Mouse (Mus musculus) cerebellum, adult 11 months (tissue): Measurements from ENCODE around the gene Eapp.
"Not testable (repeated sequence)": the region's sequence is repeated elsewhere in the genome, so short reads cannot be mapped to it uniquely, and the experiment has no call there.

Experiments used
- DNase-seq: peaks from one replicate; pipeline ENCODE4 v3.0.0; 2022

The Eapp gene

DNA sequence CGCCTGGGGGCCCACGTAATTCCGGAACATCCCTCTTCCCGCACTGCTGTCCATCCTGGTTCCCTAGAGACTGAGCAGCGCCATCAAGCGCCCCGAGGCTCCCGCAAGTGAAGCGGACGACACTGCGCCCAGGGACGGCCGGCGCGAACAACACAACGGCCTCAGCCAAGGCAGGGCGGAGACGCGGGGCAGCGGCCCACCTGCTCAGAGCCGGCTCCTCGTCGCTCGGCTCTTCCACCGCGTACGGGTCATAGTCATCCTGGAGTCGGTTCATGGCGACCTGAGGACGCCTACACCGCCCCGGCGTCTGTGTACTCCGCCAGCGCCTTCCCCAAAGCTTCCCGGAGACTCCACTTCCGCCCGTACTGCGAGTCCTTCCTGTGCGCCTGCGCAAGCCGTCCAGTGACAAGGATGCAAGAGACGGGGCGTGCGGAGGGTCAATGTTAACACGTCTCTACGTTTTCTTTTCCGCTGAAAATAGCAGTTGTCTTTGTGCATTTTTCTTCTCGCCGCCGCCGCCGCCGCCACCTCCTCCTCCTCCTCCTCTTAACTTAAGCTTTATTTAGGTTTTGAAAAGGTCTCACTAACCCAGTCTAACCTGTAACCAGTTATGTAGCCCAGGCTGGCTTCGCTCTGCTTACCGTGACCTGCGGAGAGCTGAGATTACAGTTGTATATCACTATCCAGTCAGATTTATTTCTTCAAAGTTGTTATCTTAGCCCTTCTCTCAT, at the start of gene Eapp:
Gene Eapp, minus strand, starts transcription at position 387 of the 731 bp plus-strand sequence.
- DNase-seq, result peak; percentile 94

- DNase-seq, result peak; percentile 38
Observed at GRCm38 (mm10) chr12:54738661-54739243, 43.1 kb upstream of the Eapp start.

GRCm38 (mm10) chr12:54737891-54738660, 42.4 kb upstream of the Eapp start:
- not testable (repeated sequence) for DNase-seq

DNA sequence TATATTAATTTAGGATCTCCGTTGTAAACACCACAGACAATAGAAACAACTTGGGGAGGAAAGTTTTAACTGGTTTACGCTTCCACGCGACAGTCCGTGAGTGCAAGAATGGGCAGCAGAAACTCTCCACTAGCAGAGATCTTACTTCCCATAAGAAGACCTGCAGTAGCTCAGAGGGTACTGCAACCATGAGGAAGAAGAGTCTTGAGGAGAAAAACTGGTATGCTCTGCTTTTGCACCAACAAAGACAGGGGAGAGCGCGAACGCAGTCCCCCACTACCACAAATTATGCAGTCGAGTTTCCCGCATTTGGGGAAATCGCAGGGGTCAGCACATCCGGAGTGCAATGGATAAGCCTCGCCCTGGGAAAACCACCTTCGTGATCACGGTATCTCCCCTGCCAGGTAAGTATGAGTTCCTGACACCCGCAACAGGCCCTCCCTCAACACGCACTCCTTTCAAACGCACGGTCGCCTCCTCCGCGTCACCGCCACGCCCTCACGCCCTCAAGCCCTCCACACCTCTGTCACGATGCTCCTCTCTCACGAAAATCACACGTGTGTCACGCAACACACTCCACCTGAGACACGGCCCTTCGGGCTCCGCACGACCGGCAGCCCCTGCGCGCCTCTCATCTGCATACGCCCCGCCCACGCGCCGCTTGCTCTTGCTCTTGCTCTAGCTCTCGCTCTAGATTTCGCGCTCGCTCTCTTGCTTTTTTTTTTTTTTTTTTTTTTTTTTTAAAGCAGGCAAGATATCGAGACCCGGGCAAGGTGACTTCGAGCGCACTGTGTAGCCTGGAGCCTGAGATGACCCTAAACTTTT, 38.8 kb upstream of the Eapp start:
- DNase-seq, result not testable (repeated sequence)

DNA sequence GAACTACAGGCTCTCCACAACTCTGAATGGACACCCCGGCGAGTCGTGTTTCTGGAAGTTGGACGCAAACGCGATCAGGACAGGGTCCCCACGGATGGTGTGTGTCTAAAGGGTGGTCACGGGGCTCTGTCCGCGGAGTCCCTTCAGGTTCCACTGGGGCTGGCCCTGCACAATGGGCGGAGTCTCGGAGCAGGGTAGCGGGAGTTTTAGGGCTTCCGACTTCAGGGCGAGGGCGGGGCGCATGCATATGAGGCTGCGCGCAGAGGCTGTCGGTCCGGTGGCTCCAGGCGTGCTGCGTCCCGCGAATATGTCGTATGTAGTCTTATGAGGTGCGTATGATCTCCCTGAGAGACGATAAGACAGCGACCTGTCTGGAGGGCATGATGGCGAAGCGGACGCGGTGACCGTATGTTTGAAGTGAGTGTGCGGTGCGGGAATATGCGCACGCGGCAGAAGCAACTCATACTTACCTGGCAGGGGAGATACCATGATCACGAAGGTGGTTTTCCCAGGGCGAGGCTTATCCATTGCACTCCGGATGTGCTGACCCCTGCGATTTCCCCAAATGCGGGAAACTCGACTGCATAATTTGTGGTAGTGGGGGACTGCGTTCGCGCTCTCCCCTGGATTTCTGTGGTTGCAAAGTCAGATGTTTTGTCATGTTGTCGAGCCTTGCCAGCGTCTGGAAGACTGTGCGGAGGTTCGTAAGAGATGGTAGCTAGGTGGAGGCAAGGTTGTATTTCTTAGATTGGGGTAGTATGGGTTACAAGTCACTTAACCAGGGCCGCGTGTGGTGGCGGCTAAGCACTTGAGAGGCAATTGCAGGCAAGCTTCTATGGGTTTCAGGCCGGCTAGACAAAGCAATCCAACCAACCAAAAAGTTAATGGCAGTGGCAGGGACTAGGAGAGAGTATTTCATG, 33.7 kb upstream of the Eapp start:
- not testable (repeated sequence) for DNase-seq

DNA sequence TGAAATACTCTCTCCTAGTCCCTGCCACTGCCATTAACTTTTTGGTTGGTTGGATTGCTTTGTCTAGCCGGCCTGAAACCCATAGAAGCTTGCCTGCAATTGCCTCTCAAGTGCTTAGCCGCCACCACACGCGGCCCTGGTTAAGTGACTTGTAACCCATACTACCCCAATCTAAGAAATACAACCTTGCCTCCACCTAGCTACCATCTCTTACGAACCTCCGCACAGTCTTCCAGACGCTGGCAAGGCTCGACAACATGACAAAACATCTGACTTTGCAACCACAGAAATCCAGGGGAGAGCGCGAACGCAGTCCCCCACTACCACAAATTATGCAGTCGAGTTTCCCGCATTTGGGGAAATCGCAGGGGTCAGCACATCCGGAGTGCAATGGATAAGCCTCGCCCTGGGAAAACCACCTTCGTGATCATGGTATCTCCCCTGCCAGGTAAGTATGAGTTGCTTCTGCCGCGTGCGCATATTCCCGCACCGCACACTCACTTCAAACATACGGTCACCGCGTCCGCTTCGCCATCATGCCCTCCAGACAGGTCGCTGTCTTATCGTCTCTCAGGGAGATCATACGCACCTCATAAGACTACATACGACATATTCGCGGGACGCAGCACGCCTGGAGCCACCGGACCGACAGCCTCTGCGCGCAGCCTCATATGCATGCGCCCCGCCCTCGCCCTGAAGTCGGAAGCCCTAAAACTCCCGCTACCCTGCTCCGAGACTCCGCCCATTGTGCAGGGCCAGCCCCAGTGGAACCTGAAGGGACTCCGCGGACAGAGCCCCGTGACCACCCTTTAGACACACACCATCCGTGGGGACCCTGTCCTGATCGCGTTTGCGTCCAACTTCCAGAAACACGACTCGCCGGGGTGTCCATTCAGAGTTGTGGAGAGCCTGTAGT, 23.4 kb upstream of the Eapp start:
- not testable (repeated sequence) for DNase-seq

DNA sequence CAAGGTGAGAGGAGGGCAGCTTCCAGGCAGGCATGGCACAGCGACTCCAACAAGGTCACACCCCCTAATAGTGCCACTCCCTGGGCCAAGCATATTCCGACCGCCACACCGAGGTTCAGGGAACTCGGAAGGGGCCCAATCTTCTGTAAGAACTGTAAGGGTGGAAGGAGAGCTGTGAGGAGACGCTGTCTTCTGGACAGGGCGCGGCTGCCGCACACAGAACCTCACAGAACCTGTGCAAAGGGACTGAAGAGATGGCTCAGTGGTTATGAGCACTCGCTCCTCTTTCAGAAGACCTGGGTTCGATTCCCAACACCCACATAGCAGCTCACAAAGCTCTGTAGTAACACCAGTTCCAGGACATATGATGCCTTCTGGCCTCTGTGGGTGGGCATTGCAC, 21.8 kb upstream of the Eapp start:
- DNase-seq, result not testable (repeated sequence)

GRCm38 (mm10) chr12:54713822-54714626, 18.3 kb upstream of the Eapp start:
- DNase-seq, result not testable (repeated sequence)

DNA sequence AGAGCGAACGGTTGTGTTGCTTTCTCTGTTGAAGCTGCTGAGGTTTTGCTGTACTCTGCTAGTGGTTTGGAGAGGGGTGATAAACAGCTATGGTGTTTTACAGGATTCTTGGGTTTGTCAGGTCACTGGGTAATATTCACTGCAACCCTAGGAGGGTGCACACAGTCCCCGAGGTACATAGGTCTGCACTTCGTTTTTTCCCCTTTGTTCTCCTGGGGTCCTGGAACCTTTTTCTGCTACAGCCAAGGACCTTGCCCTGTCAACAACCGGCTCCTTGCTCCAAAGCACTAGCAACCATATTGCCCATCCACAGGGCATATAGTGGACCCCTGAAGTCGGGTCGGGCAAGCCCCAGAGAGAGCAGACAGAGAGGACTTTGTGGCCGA, 14.8 kb upstream of the Eapp start:
- not testable (repeated sequence) for DNase-seq

DNA sequence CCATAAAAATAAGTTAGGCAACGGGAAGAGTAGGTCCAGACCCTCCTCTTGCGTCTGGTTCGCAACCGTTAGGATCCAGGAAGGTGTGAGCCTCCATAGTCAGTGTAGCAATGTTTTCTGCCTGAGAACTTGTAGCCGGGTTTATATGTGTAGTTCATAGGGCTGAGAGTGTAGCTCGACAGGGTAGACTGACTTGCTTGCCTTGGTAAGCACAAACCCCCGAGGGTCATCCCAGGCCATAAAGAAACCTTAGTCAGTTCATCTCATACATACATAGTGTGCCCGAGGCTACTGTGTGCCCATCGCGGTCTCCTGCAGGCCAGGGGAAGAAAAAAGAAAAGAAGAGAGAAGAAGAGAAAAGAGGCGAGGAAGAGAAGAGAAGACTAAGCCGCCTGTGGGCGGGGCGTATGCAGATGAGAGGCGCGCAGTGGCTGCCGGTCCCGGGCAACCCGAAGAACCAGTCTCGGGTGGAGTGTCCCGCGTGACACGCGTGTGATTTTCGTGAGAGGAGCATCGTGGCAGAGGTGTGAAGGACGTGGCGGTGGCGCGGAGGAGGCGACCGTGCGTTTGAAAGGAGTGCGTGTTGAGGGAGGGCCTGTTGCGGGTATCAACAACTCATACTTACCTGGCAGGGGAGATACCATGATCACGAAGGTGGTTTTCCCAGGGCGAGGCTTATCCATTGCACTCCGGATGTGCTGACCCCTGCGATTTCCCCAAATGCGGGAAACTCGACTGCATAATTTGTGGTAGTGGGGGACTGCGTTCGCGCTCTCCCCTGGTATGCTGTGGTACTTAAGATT, 14.2 kb upstream of the Eapp start:
- DNase-seq, result not testable (repeated sequence)

DNA sequence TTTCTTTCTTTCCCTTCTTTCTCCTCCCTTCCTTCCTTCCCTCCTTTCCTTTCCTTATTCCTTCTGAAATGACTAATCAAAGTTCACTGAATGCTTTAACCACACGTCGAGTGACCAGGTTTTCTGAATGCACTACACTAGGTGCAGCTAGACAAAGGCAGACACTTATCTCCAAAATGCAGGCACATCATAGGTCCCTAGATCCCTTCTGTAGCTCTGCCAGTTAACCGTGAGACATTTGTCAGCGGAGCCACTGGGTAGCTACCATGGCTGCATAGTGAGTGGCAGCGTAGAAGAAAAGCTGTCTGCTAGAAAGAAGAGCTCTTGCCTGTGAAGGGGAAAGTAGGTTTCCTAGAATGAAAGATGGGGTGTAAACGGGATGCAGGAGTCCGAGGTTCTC, 3.7 kb upstream of the Eapp start:
- no peak for DNase-seq

GRCm38 (mm10) chr12:54697791-54698250, 2.1 kb upstream of the Eapp start:
- no peak for DNase-seq

- no peak for DNase-seq
Observed at GRCm38 (mm10) chr12:54697003-54697597, 1.4 kb upstream of the Eapp start.

DNA sequence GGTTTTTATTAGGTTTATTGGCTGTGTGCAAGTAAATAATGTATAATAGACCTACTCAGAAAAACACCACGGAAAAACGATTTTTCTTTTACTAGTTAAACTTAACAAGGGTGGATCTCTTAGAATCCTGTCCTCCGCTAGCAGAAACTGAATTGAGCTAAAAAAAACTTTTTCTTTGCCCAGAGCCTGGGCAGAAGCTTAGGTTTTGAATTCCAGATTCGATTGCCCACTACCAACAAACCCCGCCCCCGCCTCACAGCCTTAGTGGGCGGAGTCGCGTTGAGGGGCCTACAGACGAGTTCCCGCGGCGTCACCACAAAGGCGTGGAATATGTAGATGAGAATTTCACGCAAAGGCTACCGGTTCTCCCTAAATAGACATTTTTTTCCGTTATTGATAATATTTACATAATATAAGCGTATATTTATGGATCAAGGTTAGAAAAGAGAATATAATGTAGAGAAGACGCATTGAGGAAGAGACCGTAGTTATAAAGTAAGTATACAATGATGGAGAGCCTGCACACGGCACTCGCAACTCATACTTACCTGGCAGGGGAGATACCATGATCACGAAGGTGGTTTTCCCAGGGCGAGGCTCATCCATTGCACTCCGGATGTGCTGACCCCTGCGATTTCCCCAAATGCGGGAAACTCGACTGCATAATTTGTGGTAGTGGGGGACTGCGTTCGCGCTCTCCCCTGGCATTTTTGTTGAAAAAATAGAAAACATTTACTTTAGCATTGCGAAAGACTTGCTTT, 725 bp upstream of the Eapp start:
- peak; percentile 92 for DNase-seq

DNA sequence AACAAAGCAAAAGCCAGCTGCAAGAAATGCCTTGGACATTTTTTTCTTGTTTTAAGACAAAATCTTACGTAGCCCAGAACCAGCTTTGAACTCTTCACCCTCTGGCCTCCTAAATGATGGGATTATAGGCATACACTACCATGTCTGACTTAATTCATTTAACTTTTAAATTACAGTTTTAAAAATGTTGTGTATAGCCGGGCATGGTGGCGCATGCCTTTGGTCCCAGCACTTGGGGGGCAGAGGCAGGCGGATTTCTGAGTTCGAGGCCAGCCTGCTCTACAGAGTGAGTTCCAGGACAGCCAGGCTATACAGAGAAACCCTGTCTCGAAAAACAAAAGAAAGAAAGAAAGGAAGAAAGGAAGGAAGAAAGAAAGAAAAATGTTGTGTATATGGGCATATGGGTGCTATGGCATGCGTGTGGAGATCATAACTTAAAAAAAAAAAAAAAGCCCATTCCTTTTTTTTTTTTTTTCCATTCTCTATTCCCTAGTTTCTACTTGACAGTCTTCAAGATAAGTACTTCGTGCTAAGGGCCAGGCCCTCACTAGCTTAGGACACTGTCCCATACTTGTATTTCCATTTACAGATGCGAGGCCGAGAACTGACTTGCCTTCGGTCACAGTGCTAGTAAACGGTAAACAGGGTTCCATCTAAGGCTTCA, 718 bp downstream of the Eapp start:
- no peak for DNase-seq

DNA sequence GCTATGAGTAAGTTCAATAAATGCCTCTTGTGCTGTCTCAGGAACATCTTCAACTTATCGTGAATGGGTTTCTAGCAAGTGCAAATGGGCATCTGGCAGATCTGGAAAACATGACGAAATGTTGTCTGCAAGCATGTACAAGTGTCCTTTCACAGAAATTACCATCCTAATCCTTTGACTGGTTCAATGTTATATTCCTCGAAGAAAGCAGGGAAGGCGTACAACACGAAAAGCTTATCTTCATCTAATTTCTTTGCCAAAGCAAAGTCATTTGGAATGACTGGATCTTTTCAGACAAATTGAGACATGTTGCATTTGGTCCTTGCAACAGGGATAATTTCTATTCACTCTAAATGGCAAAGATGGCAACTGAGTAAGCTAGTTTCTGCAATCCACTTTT, 6.6 kb downstream of the Eapp start:
- no peak for DNase-seq

DNA sequence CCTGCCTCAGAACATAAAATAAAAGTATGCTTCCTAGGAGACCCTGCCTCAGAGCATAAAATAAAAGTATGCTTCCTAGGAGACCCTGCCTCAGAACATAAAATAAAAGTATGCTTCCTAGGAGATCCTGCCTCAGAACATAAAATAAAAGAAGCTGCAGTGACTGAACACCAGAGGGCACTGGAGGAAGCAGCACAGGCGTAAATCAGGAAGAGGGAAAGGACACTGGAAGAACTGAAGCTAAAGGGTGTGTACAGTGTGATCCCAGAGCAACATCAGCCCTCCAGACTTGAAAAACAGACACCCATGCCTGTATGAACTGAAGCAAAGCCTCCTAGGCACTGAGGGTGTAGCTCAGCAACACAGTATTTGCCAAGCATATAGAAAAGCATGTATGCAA, 12.5 kb downstream of the Eapp start:
- DNase-seq, result no peak
